Mouse (Mus musculus) brown adipose tissue, adult 24 weeks (tissue): Measurements from ENCODE around the gene Klk12. TPM values are rescaled to one million over a fixed set of nuclear protein-coding genes. Genes with fewer than 3 reads are reported as not detected.

Experiments used
- H3K27ac ChIP-seq: fragments of 200-500 bp; replicated peaks from 2 replicates; pipeline ENCODE4 v1.5.1; 2012; ENCODE audit warnings: low read depth, mild to moderate bottlenecking, low read length
- H3K4me1 ChIP-seq: fragments of 200-500 bp; 2 replicates; pipeline ENCODE4 v1.6.1; 2012; ENCODE audit warnings: low read length, mixed read lengths; ENCODE audit not compliant: control insufficient read depth, insufficient read depth, insufficient read length
- H3K4me3 ChIP-seq: fragments of 200-500 bp; 2 replicates; pipeline ENCODE4 v1.5.1; 2012; ENCODE audit warnings: low read depth, mild to moderate bottlenecking, low read length, moderate library complexity; ENCODE audit not compliant: insufficient read depth
- polyA plus RNA-seq: library from polyadenylated mRNA; stranded (reverse); fragments of >200 nt; gene quantifications from 2 replicates; pipeline ENCODE4 v1.2.4, GENCODE M21; 2012; ENCODE audit not compliant: missing spikeins, insufficient read depth, insufficient read length

Gene Klk12
- not detected in 2 replicates for polyA plus RNA-seq

DNA sequence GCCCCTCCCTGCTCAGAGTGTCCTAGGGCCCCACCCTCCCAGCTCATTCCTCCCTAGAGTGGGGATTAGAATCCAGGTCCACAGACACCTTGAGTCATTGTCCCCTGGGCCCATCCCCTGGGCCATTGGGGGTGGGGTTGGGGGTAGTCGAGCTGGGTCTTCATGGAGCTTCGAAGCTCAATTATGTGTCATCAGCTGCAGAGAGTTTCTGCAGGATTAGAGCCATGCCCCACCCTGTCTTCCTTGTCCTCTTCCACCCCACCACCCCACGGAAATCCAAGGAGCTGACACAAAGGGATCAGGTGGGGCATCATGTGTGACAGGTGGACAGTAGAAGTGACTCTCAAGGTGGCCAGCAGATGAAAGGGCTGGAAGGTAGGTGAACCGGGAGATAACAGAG lies at the start of gene Klk12:
TSS of gene Klk12 (plus strand) at position 301 of the 400 bp plus-strand sequence.
- Histone ChIP-seq H3K4me1 (no peaks in the 10 kb centered on the region), H3K27ac (no peak within 1 kb of the TSS), H3K4me3 (no peak within 1 kb of the TSS)

DNA sequence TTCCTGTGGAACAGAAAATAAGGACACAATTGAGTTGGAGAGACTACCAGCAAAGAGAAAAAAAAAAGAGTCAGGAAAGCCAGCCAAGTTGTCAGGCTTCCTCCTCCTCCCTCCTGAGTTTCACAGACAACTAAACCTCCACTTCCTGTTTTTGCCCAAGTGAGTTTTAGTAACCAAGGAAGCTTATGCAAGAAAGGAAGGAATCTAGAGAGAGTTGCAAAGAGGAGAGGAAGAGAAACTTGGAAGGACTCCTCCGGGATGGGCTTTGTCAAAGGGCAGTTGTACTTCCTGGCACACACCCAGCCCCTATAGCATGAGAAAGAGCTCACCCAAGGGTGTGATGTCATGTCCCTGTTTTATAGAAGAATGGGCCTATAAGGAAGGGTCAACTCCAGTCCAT lies 20.9 kb upstream of the Klk12 start:
- peak overlapping the region; percentile 62 for H3K27ac ChIP-seq
- peaks cover 3% of the 10 kb centered on the region; the same call in 1 of the 2 replicates for H3K4me1 ChIP-seq
- H3K4me3 ChIP-seq, result no peak overlapping the region

DNA sequence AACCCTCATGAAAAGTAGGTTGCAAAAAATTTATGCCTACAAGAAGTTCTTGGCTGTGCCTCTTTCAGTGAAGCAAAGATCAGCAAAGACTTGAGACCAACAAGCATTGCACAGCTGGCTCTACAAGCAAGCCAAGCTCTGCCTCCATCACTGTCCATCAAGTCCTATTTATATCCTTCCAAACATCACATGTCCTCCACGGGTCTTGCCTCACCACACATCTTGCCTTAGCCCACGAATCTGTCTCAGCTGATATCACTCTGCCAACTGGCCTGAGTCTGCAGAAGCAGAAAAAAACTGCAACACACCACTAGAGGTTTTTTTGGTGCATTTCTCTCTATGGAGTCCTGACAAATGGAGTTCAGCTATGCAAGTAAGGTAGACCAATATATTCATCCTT lies 15.9 kb upstream of the Klk12 start:
- Histone ChIP-seq H3K27ac (no peak overlapping the region), H3K4me1 (peaks cover 3% of the 10 kb centered on the region; the same call in 1 of the 2 replicates), H3K4me3 (no peak overlapping the region)

DNA sequence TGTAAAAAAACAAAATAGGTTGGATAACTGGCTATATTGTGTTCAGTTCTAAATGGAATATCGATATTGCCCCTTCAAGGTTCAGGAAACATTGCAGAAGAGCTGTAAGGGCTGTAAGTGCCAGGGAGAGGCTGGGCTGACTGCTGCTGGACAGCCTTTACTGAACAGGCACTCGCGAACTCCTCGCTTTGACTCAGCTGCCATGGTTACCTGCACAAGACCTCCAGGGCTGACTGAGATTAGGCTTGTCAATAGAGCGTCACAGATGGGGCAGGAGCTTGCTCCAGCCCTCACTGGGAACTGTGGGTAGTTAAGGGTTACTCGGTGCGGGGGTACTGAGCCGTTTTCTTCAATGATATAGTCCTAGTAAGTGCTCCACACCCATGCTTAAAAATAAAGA lies 2.2 kb upstream of the Klk12 start:
- Histone ChIP-seq H3K4me3 (no peak overlapping the region), H3K27ac (no peak overlapping the region), H3K4me1 (no peaks in the 10 kb centered on the region)

DNA sequence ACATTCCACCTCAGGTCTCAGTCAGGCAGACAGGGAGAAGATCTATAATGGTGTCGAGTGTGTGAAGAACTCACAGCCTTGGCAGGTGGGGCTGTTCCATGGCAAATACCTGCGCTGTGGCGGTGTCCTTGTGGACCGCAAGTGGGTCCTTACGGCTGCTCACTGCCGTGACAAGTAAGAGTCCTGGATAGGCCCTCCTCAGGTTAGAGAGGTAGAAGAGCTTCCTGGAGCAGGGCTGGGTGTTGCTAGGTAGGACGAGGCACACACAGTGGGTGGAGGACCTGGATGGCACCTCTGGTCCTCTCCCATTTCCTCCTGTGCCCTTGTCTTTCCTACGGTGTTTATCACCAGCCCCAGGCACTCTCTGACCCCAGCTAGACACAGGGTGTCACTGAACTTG lies 939 bp downstream of the Klk12 start:
- Histone ChIP-seq H3K4me1 (no peaks in the 10 kb centered on the region), H3K4me3 (no peak overlapping the region), H3K27ac (no peak overlapping the region)

DNA sequence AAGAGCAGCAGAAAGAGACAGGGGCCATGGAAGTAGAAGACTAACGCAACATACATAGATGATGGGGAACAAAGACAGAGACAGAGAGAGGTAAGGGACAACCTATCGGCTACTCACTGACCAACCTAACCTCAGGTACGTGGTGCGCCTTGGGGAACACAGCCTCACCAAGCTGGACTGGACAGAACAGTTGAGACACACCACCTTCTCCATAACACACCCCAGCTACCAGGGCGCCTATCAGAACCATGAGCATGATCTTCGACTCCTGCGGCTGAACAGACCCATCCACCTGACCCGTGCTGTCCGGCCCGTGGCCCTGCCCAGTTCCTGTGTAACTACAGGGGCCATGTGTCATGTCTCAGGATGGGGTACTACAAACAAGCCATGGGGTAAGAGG lies 2.0 kb downstream of the Klk12 start:
- no peak overlapping the region for H3K4me3 ChIP-seq
- H3K4me1 ChIP-seq, result no peaks in the 10 kb centered on the region

DNA sequence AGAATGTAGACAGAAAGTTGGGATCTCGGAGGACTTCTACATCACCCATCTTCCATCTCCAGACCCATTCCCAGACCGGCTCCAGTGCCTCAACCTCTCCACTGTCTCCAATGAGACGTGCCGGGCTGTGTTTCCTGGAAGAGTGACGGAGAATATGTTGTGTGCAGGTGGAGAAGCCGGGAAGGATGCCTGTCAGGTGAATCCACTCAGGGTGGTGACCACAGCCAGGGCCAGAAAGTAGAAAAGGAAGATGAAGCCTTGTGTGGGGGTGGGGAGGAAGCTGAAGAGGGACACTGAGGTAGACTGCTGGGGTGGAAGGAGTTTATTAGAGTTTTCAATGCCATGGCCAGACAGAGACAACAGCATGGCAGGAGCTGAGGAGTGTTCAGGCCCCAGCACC lies 3.2 kb downstream of the Klk12 start:
- Histone ChIP-seq H3K4me3 (no peak overlapping the region), H3K27ac (no peak overlapping the region), H3K4me1 (no peaks in the 10 kb centered on the region)

More for the DNA sequence above, 2.0 kb downstream of the Klk12 start:
- H3K27ac ChIP-seq, result no peak overlapping the region

DNA sequence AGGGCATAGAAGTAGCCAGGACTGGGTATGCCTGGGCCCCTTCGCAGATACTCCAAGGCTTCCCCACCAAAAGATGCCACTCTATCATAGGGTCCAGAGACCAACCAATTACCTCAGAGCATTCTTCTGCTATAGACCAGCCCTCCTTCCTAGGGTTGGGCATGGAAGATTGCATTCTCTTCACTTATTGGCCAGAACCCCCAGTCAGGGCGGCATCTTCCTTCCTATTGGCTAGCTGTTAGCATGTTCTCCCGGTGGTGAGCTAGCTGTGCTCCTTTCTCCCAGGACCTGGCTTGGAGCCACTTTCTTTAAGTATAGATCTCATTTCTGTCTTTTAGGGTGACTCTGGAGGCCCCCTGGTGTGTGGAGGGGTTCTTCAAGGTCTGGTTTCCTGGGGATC lies 4.2 kb downstream of the Klk12 start:
- H3K4me1 ChIP-seq, result no peaks in the 10 kb centered on the region
- no peak overlapping the region for H3K27ac ChIP-seq
- H3K4me3 ChIP-seq, result no peak overlapping the region

DNA sequence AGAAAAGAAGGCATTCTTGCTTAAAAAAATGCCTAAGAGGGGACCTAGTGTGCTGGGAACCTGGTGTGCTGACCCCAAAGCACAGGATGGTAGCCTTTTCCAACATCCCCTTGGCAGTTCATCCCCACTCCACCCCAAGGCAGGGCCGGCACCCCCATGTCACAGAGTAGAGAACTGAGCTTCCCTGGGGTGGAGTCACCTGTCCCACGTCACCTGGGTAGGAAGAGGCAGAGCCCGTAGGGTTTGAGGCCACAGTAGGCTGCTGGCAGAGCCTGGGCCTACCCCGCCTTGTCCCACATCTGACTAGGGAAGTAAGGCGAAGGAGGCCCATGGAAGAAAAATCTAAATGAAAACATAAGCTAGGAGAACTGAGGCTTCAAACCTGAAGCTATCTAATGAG lies 5.7 kb downstream of the Klk12 start, which contains the start of gene Klk11:
TSS of gene Klk11 (plus strand) at position 241 of the 400 bp plus-strand sequence.
- no peaks in the 10 kb centered on the region for H3K4me1 ChIP-seq
- no peak within 1 kb of the TSS for H3K27ac ChIP-seq
- no peak within 1 kb of the TSS for H3K4me3 ChIP-seq

DNA sequence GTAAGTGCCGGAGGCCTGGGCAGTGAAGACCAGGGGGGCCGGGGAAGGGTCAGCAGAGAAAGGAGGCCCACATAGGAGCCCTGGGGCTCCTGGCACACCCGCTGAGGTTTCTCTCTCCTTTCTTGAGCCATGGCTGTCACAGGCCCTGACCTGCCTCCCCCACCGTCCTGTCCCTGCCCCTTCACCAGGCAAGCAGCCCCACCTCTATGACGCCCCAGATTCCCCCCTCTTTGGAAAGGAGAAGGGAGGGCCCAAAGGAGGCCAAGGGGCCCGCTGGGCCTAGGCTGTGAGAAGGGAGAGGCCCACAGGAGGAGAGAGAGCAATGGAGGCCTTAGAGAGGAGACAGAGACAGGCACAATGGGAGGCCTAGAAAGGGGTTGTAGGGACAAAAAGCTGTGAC lies 6.1 kb downstream of the Klk12 start:
- no peaks in the 10 kb centered on the region for H3K4me1 ChIP-seq
- H3K4me3 ChIP-seq, result no peak overlapping the region
- no peak overlapping the region for H3K27ac ChIP-seq

DNA sequence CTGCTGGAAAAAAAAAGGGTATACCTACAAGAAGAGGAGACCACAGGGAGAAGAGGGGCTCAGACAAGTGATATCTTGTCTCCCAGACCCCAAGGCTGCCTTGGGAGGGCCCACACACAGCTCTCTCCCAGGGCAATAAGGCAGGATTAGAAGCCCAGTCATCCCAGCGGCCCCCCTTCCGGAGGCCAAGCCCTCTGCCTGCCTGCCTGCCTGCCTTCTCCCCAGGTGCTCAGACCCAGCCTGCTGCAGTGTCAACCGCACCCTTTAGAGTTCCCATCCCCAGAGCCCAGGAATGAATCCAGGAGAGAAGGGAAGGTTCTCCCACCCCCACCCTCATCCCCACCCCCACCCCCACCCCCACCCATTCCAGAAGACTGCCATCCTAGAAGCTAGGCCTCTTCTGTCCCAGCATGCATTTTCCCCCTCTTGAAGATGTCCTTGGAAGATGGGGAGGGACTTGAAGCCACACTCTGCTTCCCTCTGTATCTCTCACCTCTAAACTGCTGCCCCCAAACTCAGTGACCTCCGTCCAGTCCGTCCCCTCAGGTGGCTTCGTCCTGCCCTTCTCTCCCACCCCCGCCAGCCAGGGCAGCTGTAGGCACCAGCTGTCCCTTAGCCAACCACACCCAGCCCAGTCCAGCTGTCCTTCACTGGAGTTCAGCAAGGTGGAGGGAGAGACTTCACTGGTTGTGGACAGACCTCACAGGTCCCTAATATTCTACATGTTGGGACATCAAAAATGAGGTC lies 6.8 kb downstream of the Klk12 start:
- 0 out of 2 replicates have a peak, but pooled peaks cover 4% of the 10 kb centered on the region for H3K4me1 ChIP-seq
- no peak overlapping the region for H3K27ac ChIP-seq
- H3K4me3 ChIP-seq, result no peak overlapping the region

DNA sequence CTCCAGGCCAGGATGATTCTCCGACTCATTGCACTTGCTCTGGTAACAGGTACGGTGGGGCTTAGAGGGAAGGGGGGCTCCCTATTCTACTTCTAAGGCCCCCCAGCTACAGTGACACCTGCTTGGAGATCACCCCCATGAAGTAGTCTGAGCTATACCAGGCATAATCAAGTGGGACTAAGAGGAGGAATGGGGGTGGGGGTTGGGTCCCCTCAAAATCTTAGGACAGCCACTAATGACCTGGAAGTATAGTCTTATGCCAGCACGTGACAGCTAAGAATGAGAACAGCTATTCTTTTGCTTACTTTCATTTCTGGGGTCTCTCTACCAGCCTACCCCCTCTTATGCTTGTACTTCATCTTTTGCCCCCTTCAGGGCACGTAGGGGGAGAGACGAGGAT lies 7.8 kb downstream of the Klk12 start:
- Histone ChIP-seq H3K4me3 (no peak overlapping the region), H3K27ac (no peak overlapping the region), H3K4me1 (0 out of 2 replicates have a peak, but pooled peaks cover 6% of the 10 kb centered on the region)

DNA sequence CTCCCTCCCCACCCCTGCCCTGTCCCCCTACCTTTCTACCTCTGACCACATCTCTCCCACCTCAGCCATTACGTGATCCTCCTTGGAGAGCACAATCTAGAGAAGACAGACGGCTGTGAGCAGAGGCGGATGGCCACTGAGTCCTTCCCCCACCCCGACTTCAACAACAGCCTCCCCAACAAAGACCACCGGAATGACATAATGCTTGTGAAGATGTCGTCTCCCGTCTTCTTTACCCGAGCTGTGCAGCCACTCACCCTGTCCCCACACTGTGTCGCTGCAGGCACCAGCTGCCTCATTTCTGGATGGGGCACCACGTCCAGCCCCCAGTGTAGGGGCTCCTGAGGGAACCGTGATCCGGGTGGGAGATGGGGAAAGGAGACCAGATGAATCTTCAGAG lies 8.7 kb downstream of the Klk12 start:
- H3K4me3 ChIP-seq, result no peak overlapping the region
- 0 out of 2 replicates have a peak, but pooled peaks cover 6% of the 10 kb centered on the region for H3K4me1 ChIP-seq
- H3K27ac ChIP-seq, result no peak overlapping the region

DNA sequence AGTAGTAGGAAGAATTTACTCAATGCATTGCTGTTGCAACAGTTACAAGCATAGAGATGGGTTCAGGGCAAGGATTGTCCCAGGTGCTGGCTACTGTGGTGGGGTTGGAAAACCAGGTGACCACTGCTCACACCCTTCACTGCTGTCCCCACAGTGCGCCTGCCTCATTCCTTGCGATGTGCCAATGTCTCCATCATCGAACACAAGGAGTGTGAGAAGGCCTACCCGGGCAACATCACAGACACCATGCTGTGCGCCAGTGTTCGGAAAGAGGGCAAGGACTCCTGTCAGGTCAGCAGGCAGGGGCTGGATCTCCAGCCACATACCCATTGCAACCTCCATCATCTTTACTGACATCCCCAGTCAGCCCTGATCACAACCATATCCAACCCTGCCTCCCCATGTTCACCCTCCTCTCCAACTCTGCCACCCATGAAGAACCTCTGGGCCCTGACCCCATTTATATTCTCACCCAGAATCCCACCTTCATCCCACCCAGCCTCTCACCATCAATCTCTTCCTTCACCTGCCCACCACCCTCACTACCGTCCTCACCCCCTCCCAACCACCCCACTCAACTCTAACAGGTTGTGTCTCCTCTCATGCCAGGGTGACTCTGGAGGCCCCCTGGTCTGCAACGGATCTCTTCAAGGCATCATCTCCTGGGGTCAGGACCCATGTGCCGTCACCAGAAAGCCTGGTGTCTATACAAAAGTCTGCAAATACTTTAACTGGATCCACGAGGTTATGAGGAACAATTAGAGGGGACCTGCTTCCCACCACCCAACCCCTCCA lies 9.7 kb downstream of the Klk12 start:
- no peak overlapping the region for H3K4me3 ChIP-seq
- no peak overlapping the region for H3K27ac ChIP-seq
- 0 out of 2 replicates have a peak, but pooled peaks cover 6% of the 10 kb centered on the region for H3K4me1 ChIP-seq

DNA sequence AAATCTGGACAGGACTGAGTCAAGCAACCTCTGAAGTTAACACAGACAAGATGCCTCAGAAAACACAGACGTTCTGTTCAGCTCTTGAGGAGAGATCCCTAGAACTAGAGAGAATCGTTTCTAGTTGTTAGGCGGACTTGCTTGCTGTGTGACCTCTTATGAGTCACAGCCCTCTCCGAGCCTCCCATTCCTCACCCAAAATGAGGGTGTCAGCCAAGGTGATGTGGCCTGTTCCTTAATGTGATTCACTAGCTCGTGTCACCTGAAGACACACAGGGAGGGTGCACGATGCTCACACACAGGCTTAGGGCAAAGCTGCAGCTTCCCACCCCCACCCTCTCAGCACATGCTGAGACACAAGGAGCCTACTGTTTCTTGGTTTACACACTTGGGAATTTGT lies 11.5 kb downstream of the Klk12 start:
- Histone ChIP-seq H3K4me3 (no peak overlapping the region), H3K4me1 (0 out of 2 replicates have a peak, but pooled peaks cover 6% of the 10 kb centered on the region), H3K27ac (no peak overlapping the region)
